ENCODE assay signal across 8 mouse cellular contexts in genomic region chr8:123332262-123333090, GRCm38 (mm10). TPM values are rescaled to one million over a fixed set of nuclear protein-coding genes. Genes with fewer than 3 reads are reported as not detected.
A peak's percentile ranks its signal among the peaks of the same experiment; 100 is the strongest.
DNase-seq lines count a peak whose midpoint lies in the region; ATAC-seq lines count a peak whose summit lies in the region.

Spire2 (plus strand) TSS chr8:123332713.

- no peak within 1 kb of the TSS for H3K27ac ChIP-seq in limb, embryonic 12.5 days
- H3K27ac ChIP-seq in midbrain, embryonic 15.5 days, result peak within 1 kb of the TSS; percentile 91

- peaks cover 52% of the 10 kb centered on the region for H3K27me3 ChIP-seq in limb, embryonic 12.5 days
- H3K27me3 ChIP-seq in midbrain, embryonic 15.5 days (replicated peaks), result no peaks in the 10 kb centered on the region

- H3K9ac ChIP-seq in limb, embryonic 12.5 days (replicated peaks), result peak within 1 kb of the TSS; percentile 46
- H3K9ac ChIP-seq in midbrain, embryonic 15.5 days, result peak within 1 kb of the TSS; percentile 73

- no peaks in the 10 kb centered on the region for H3K9me3 ChIP-seq in limb, embryonic 12.5 days
- H3K9me3 ChIP-seq in midbrain, embryonic 15.5 days, result no peaks in the 10 kb centered on the region

- no peaks in the 10 kb centered on the region for H3K36me3 ChIP-seq in limb, embryonic 12.5 days
- H3K36me3 ChIP-seq in midbrain, embryonic 15.5 days (replicated peaks), result no peaks in the 10 kb centered on the region

- H3K4me3 ChIP-seq in limb, embryonic 12.5 days (replicated peaks), result peak within 1 kb of the TSS; percentile 59
- peak within 1 kb of the TSS; percentile 65 for H3K4me3 ChIP-seq in midbrain, embryonic 15.5 days

- H3K4me2 ChIP-seq in limb, embryonic 12.5 days, result peak within 1 kb of the TSS; percentile 91
- peak within 1 kb of the TSS; percentile 79 for H3K4me2 ChIP-seq in midbrain, embryonic 15.5 days

- WGBS in limb, embryonic 12.5 days, result under 1% methylated on average over 77 of the region's 85 CpGs
- WGBS in midbrain, embryonic 15.5 days, result under 1% methylated on average over 78 of the region's 85 CpGs

- DNase-seq in layer of hippocampus, adult 11-12 months (ENCODE audit: low spot score), result peak; percentile 62
- no peak for DNase-seq in layer of hippocampus, adult 9-10 months (ENCODE audit: low spot score)
- DNase-seq in embryo, embryonic 11.5 days (ENCODE audit: low read depth, low spot score), result peak; percentile 81
- DNase-seq in kidney, adult 11 months, result peak; percentile 55
- DNase-seq in spleen, postnatal 10 days (ENCODE audit: low spot score in 2 of 2), result peak; percentile 66 to 85

- peaks cover 7% of the 10 kb centered on the region; the same call in 1 of the 2 replicates for H3K4me1 ChIP-seq in limb, embryonic 12.5 days (replicated peaks)
- H3K4me1 ChIP-seq in midbrain, embryonic 15.5 days, result peaks cover 32% of the 10 kb centered on the region

- peak; percentile 80 for ATAC-seq in granulocyte monocyte progenitor cell, adult 5-6 weeks (replicated peaks; ENCODE audit: poor library complexity, severe bottlenecking)
- peak; percentile 82 for ATAC-seq in limb, embryonic 12.5 days (ENCODE audit: insufficient number of reproducible peaks, insufficient read depth, low FRiP score, low TSS enrichment, low read depth)
- ATAC-seq in midbrain, embryonic 15.5 days (replicated peaks), result peak; percentile 88

RNA-seq across cellular contexts. Expression of gene Spire2, which starts in this region (rescaled TPM):
- total RNA-seq in granulocyte monocyte progenitor cell, adult 5-6 weeks (2014; fragmentation: Nextera tagmentation), result not detected in 2 replicates
- 0.13 TPM in 1 of 2 replicates, not detected in the other for total RNA-seq in granulocyte monocyte progenitor cell, adult 5-6 weeks (2017)
- polyA plus RNA-seq in limb, embryonic 12.5 days (2016; fragmentation: Nextera tagmentation; extraction: Ambion mirVana), result 1.4 and 1.8 TPM in 2 replicates
- 44.0 and 44.8 TPM in 2 replicates for polyA plus RNA-seq in midbrain, embryonic 15.5 days (2015; fragmentation: Nextera tagmentation; extraction: Ambion mirVana)

Comparison
In these comparisons a context has a peak if more than half of its experiments do, and no peak if none do; other contexts are left out.
1. RNA of gene Spire2 (polyA plus RNA-seq): 44.0 to 44.8 TPM in midbrain, embryonic 15.5 days; 1.4 to 1.8 TPM in limb, embryonic 12.5 days; every median in the first group is over 10 times any median in the second.
2. Peak in ATAC-seq in granulocyte monocyte progenitor cell, adult 5-6 weeks; RNA of the gene not detected or under 1 TPM.
3. Peak in every context shown above with its lines, with median percentiles within 50 percentile points of each other: ATAC-seq.